Mouse (Mus musculus): Measurements from ENCODE around the gene Gpr179. TPM values are rescaled to one million over a fixed set of nuclear protein-coding genes. Genes with fewer than 3 reads are reported as not detected.
A peak's percentile ranks its signal among the peaks of the same experiment; 100 is the strongest.
"Not testable (repeated sequence)": the region's sequence is repeated elsewhere in the genome, so short reads cannot be mapped to it uniquely, and the experiment has no call there.

Gpr179 gene
- total RNA-seq, 2 experiments from 2014 or later = 0.05 to 0.17 TPM

- DNase-seq = no peak
Measured at GRCm38 (mm10) chr11:97355247-97355646, 3.4 kb upstream of the Gpr179 start.

GRCm38 (mm10) chr11:97354646-97355045 lies 2.8 kb upstream of the Gpr179 start:
- no peak for DNase-seq

GRCm38 (mm10) chr11:97352935-97353597 lies 1.2 kb upstream of the Gpr179 start:
- no peak for DNase-seq

- DNase-seq = peak; percentile 87
Measured at GRCm38 (mm10) chr11:97350035-97350434, 1.8 kb downstream of the Gpr179 start.

GRCm38 (mm10) chr11:97347291-97347690 lies 4.6 kb downstream of the Gpr179 start:
- no peak for DNase-seq

- DNase-seq = no peak
Measured at GRCm38 (mm10) chr11:97346383-97346782, 5.5 kb downstream of the Gpr179 start.

- no peak for DNase-seq
Measured at GRCm38 (mm10) chr11:97345446-97345845, 6.4 kb downstream of the Gpr179 start.

GRCm38 (mm10) chr11:97343619-97344018 lies 8.3 kb downstream of the Gpr179 start:
- peak; percentile 37 for DNase-seq

- DNase-seq = no peak
Measured at GRCm38 (mm10) chr11:97343175-97343574, 8.7 kb downstream of the Gpr179 start.

- DNase-seq = peak; percentile 81
Measured at GRCm38 (mm10) chr11:97338977-97339315, 12.9 kb downstream of the Gpr179 start.

- peak; percentile 31 for DNase-seq
Measured at GRCm38 (mm10) chr11:97338302-97338976, 13.4 kb downstream of the Gpr179 start.

- no peak for DNase-seq
Measured at GRCm38 (mm10) chr11:97337363-97337762, 14.5 kb downstream of the Gpr179 start.

- no peak for DNase-seq
Measured at GRCm38 (mm10) chr11:97336751-97337345, 15.0 kb downstream of the Gpr179 start.

GRCm38 (mm10) chr11:97336238-97336637 lies 15.6 kb downstream of the Gpr179 start:
- DNase-seq = no peak

- DNase-seq = no peak
Measured at GRCm38 (mm10) chr11:97334400-97334799, 17.5 kb downstream of the Gpr179 start.

- DNase-seq = no peak
Measured at GRCm38 (mm10) chr11:97333896-97334295, 18.0 kb downstream of the Gpr179 start.

GRCm38 (mm10) chr11:97333044-97333443 lies 18.8 kb downstream of the Gpr179 start:
- no peak for DNase-seq

- DNase-seq = no peak
Measured at GRCm38 (mm10) chr11:97331231-97332190, 20.4 kb downstream of the Gpr179 start.

- no peak for DNase-seq
Measured at GRCm38 (mm10) chr11:97330315-97330714, 21.6 kb downstream of the Gpr179 start.

GRCm38 (mm10) chr11:97328148-97328547 lies 23.7 kb downstream of the Gpr179 start:
- DNase-seq = peak; percentile 75

GRCm38 (mm10) chr11:97325224-97325623 lies 26.7 kb downstream of the Gpr179 start:
- DNase-seq = no peak

- DNase-seq = not testable (repeated sequence)
Measured at GRCm38 (mm10) chr11:97321894-97322600, 29.8 kb downstream of the Gpr179 start.

Data from heart, postnatal 4 days (tissue).